Comparison of ENCODE assay signal across 8 mouse cellular contexts in the genomic region with DNA sequence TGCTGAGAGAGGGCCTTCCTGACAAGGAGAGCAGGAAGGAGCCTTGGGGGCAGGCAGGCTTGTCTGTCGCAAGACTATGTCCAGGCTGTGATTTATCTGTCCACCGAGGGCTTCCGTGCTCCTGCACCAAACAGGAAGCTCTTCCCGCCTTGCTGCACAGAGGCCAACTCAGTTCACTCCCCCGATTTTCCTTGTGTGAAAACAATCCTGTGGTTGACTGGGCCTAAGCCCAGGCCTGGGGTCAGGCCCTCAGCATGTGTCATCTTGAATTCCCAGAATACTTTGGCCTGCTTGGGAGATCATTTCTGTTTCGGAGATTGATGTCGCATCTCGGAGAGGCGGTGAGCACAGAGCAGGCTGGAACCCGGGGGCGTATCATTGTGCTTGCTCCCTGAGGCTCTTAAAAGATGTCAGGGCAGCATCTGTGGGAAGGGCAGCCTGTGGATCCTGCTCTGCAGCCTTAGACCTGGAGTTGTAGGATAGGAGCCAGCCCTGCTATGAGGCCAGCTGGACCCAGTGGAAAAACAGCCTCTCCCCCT. TPM values are rescaled to one million over a fixed set of nuclear protein-coding genes. Genes with fewer than 3 reads are reported as not detected.
DNase-seq lines count a peak whose midpoint lies in the region; ATAC-seq and TF ChIP-seq lines count a peak whose summit lies in the region.

No protein-coding gene starts in this region.

- 25% methylated on average over 11 of the region's 11 CpGs for WGBS in intestine, embryonic 14.5 days
- 33% methylated on average over 11 of the region's 11 CpGs for WGBS in lung, adult 2 months
- 49% methylated on average over 11 of the region's 11 CpGs for WGBS in small intestine, adult 2 months

- H3K4me1 ChIP-seq in intestine, embryonic 14.5 days (replicated peaks; ENCODE audit: control insufficient read depth, insufficient read depth, low read length) = peaks cover 42% of the 10 kb centered on the region
- H3K4me1 ChIP-seq in lung, adult 2 months (ENCODE audit: control insufficient read depth, insufficient read depth, low read length) = peaks cover 34% of the 10 kb centered on the region
- peaks cover 81% of the 10 kb centered on the region for H3K4me1 ChIP-seq in small intestine, adult 2 months (ENCODE audit: control insufficient read depth, insufficient read depth, insufficient read length, low read length)

- no peak overlapping the region for H3K4me3 ChIP-seq in intestine, embryonic 14.5 days (ENCODE audit: low read depth, low read length)
- H3K4me3 ChIP-seq in lung, adult 2 months (replicated peaks; ENCODE audit: extremely low read depth, low read depth, low read length) = no peak overlapping the region
- H3K4me3 ChIP-seq in small intestine, adult 2 months (ENCODE audit: low read depth, low read length) = no peak overlapping the region

- H3K27me3 ChIP-seq in intestine, embryonic 14.5 days (replicated peaks; ENCODE audit: control insufficient read depth, insufficient read depth, low read length) = no peaks in the 10 kb centered on the region
- H3K27me3 ChIP-seq in small intestine, adult 2 months (ENCODE audit: control insufficient read depth, insufficient read depth, low read length) = no peaks in the 10 kb centered on the region

- DNase-seq in 3T3-L1 (ENCODE audit: low read depth, low spot score) = peak; percentile 99
- DNase-seq in brain, adult 2 months (ENCODE audit: low read depth, low spot score) = peak; percentile 75
- DNase-seq in gastrocnemius, postnatal 36 days = peak; percentile 65 to 66
- DNase-seq in intestine, embryonic 14.5 days (ENCODE audit: low spot score) = no peak
- peak; percentile 48 for DNase-seq in lung, adult 2 months
- DNase-seq in left cerebral cortex, postnatal 36 days (ENCODE audit: low spot score in 2 of 2) = no peak
- no peak for DNase-seq in spleen, postnatal 14 days (ENCODE audit: low spot score in 2 of 2)

- TF ChIP-seq POLR2A in lung, adult 2 months (IDR thresholded peaks at IDR 0.05; ENCODE audit: borderline replicate concordance, extremely low read depth, low read depth, low read length) = no peak
- no peak for TF ChIP-seq POLR2A in small intestine, adult 2 months (IDR thresholded peaks at IDR 0.05; ENCODE audit: low read depth, low read length)

- no peak for TF ChIP-seq CTCF in lung, adult 2 months (IDR thresholded peaks at IDR 0.05; ENCODE audit: insufficient read depth, low read length)
- TF ChIP-seq CTCF in small intestine, adult 2 months (IDR thresholded peaks at IDR 0.05; ENCODE audit: extremely low read depth, insufficient read length, insufficient replicate concordance, low read depth, low read length) = no peak

- H3K4me2 ChIP-seq in intestine, embryonic 14.5 days (ENCODE audit: low read length) = no peak overlapping the region

- no peaks in the 10 kb centered on the region for H3K36me3 ChIP-seq in intestine, embryonic 14.5 days (ENCODE audit: control insufficient read depth, insufficient read depth, low read length)
- H3K36me3 ChIP-seq in small intestine, adult 2 months (ENCODE audit: control insufficient read depth, insufficient read depth, low read length) = 0 out of 2 replicates have a peak, but pooled peaks cover 2% of the 10 kb centered on the region

- H3K27ac ChIP-seq in intestine, embryonic 14.5 days (ENCODE audit: low read depth) = peak overlapping the region; percentile 66; the same call in 1 of the 2 replicates
- H3K27ac ChIP-seq in small intestine, adult 2 months (ENCODE audit: insufficient read depth, low read depth, low read length) = peak overlapping the region; percentile 93

- ATAC-seq in intestine, embryonic 14.5 days (replicated peaks; ENCODE audit: low FRiP score, low TSS enrichment, low read depth) = no peak

- no peak overlapping the region for H3K9ac ChIP-seq in intestine, embryonic 14.5 days (ENCODE audit: low read length)

- intact Hi-C loops in gastrocnemius, postnatal 36 days (cut with DNase I) = no loop called here
- intact Hi-C loops in left cerebral cortex, postnatal 36 days (cut with DNase I) = loop anchor here (5.0 kb wide), 2 partner anchors 32 to 33 kb away; a partner anchor contains a TSS

- no peaks in the 10 kb centered on the region for H3K9me3 ChIP-seq in intestine, embryonic 14.5 days (ENCODE audit: control insufficient read depth, low read length)

RNA-seq across cellular contexts. Expression of a gene that starts 32.6 kb away (rescaled TPM):
- 1 to 10 TPM; 5.1 to 5.9 TPM for total RNA-seq in gastrocnemius, postnatal 36 days (2021)
- 6.0 and 8.1 TPM in 2 replicates for polyA plus RNA-seq in intestine, embryonic 14.5 days (2014; fragmentation: Nextera tagmentation; extraction: Ambion mirVana)
- 21.5 and 24.4 TPM in 2 replicates for polyA plus RNA-seq in lung, adult 2 months (2012; rRNA removed)
- polyA plus RNA-seq in small intestine, adult 2 months (2012; rRNA removed) = 10.5 and 25.1 TPM in 2 replicates
- 10 to 100 TPM; 34.9 to 49.4 TPM for total RNA-seq in left cerebral cortex, postnatal 36 days (2021)

RNA-seq across cellular contexts. Expression of a gene that starts 56.5 kb away (rescaled TPM):
- under 1 TPM; 0.10 to 0.37 TPM for total RNA-seq in gastrocnemius, postnatal 36 days (2021)
- 1.3 and 2.2 TPM in 2 replicates for polyA plus RNA-seq in intestine, embryonic 14.5 days (2014; fragmentation: Nextera tagmentation; extraction: Ambion mirVana)
- polyA plus RNA-seq in lung, adult 2 months (2012; rRNA removed) = 16.0 and 16.2 TPM in 2 replicates
- polyA plus RNA-seq in small intestine, adult 2 months (2012; rRNA removed) = 2.9 and 4.7 TPM in 2 replicates
- 1 to 10 TPM; 3.4 to 4.3 TPM for total RNA-seq in left cerebral cortex, postnatal 36 days (2021)

Comparison
In these comparisons a context has a peak if more than half of its experiments do, and no peak if none do; other contexts are left out.
1. DNase-seq: peak in 3T3-L1 (single experiment), brain, adult 2 months (single experiment), gastrocnemius, postnatal 36 days (2 of 2) and lung, adult 2 months (single experiment); none in intestine, embryonic 14.5 days (single experiment), left cerebral cortex, postnatal 36 days (0 of 2) and spleen, postnatal 14 days (0 of 2).